Mouse (Mus musculus): Measurements from ENCODE around the gene Fam92a. TPM values are rescaled to one million over a fixed set of nuclear protein-coding genes. Genes with fewer than 3 reads are reported as not detected.

Fam92a gene
- polyA plus RNA-seq (2012; rRNA removed) = 0.89 and 1.9 TPM in 2 replicates

DNA sequence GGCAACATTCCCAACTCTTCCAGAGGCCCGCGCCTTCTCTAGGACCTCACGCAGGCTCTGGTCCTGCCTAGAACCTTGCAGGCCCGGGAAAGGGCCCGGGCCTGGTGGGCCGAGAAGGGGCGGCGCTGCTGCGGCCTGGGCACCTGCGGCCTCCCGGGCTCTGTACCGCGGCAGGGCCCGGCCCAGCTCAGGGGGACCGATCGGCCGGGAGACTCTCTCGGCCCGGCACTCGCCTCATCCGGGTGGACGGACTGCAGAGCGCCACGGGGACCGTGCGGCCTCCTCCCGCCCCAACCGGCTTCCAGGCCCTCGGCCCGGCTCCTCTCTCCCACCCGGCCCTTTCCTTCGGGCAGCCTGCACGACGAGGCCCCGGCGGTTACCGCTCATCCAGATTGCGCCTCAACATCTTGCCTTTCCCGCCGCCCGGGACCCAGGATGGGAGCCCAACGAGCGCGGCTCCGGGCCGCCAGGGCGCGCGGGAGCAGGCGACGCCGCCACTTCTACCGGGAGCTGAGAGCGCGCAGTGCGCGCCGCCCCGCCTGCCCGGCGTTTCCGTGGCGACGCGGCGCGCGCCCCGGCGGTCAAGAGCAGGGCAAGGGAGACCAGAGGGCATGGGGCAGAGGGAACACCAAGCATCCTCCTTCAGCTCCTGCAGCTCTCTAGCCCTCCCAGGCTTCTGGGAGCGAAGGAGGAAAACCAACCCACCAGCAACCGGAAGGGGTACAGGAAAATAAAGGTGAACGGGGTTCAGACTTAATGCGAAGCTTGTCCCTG lies at the start of gene Fam92a:
TSS of gene Fam92a (minus strand) at position 698 of the 774 bp plus-strand sequence.

DNA sequence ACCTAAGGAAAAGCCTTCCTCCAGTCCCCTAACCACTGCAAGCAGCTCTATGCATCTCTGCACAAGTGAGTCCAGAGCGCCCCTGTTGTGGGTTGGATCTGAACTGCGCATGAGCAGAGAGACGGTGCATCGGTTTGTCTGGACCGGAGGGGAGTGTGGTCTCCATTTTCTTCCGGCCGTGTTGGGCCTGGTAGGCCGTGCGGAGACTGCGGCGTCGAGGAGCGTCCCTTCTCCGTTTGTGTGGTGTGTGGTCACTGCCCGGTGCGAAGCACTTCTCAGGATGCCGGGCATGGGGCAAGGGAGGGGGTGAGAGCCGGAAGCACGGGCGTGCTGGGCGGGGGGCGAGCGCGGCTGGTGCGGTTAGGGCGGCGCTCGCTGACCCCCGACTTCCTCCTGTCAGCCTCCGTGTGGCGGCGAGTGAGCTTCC lies 31.7 kb downstream of the Fam92a start, which contains the start of gene Rbm12b1:
TSS of gene Rbm12b1 (plus strand) at position 124 of the 427 bp plus-strand sequence.

Other genes starting within 250 kb of the Fam92a start
- gene Gm10604, start 190.8 kb downstream of the Fam92a start, polyA plus RNA-seq (2012; rRNA removed) = not detected in 2 replicates
- gene Rbm12b2, start 82.6 kb downstream of the Fam92a start, polyA plus RNA-seq (2012; rRNA removed) = 0.14 and 0.16 TPM in 2 replicates
- 1.4 and 2.6 TPM in 2 replicates for gene Rbm12b1, start 31.8 kb downstream of the Fam92a start, polyA plus RNA-seq (2012; rRNA removed)